Mouse (Mus musculus) liver, embryonic 12.5 days (tissue): Measurements from ENCODE around the gene Hoxc6. TPM values are rescaled to one million over a fixed set of nuclear protein-coding genes. Genes with fewer than 3 reads are reported as not detected.

Source experiments
- ATAC-seq: fragments of 200-750 bp; cut with Nextera tagmentation; 2 replicates; pipeline ENCODE4 v1.8.0; 2017; ENCODE audit warnings: moderate number of reproducible peaks, mild to moderate bottlenecking, moderate library complexity
- H3K27ac ChIP-seq: fragments of 300-500 bp; sonication (generic); 2 replicates; pipeline ENCODE4 v1.5.1; 2016; ENCODE audit warnings: mild to moderate bottlenecking
- H3K27me3 ChIP-seq: fragments of 300-500 bp; sonication (generic); replicated peaks from 2 replicates; pipeline ENCODE4 v1.6.1; 2016; ENCODE audit warnings: mild to moderate bottlenecking, moderate library complexity
- H3K36me3 ChIP-seq: fragments of 300-500 bp; sonication (generic); 2 replicates; pipeline ENCODE4 v1.6.1; 2016; ENCODE audit warnings: mild to moderate bottlenecking, moderate library complexity
- H3K4me1 ChIP-seq: fragments of 300-500 bp; sonication (generic); 2 replicates; pipeline ENCODE4 v1.6.1; 2016
- H3K4me2 ChIP-seq: fragments of 300-500 bp; sonication (generic); 2 replicates; pipeline ENCODE4 v1.6.1; 2016; ENCODE audit warnings: mild to moderate bottlenecking, moderate library complexity
- H3K4me3 ChIP-seq: fragments of 300-500 bp; sonication (generic); 2 replicates; pipeline ENCODE4 v1.5.1; 2016; ENCODE audit warnings: mild to moderate bottlenecking, moderate library complexity
- H3K9ac ChIP-seq: fragments of 300-500 bp; sonication (generic); 2 replicates; pipeline ENCODE4 v1.6.1; 2016; ENCODE audit warnings: mild to moderate bottlenecking, moderate library complexity
- H3K9me3 ChIP-seq: fragments of 300-500 bp; sonication (generic); replicated peaks from 2 replicates; pipeline ENCODE4 v1.6.1; 2016; ENCODE audit warnings: mild to moderate bottlenecking, moderate library complexity
- WGBS: fragments of 180-500 bp; shearing (Covaris S2); methylation state at CpG from one replicate; pipeline ENCODE4 v1.1.7; 2016; ENCODE audit not compliant: insufficient replicate concordance; 5-methylcytosine and 5-hydroxymethylcytosine counted together
- polyA plus RNA-seq: library from polyadenylated mRNA; unstranded; fragments of >200 nt; fragmentation: Nextera tagmentation; extraction: Ambion mirVana; gene quantifications from 2 replicates; pipeline ENCODE4 v1.2.1, GENCODE M21; 2016

Hoxc6 gene
- polyA plus RNA-seq, 1 experiment from 2014 or later = 0.17 TPM

- Histone ChIP-seq H3K27me3 (peaks cover 98% of the 10 kb centered on the region), H3K27ac (no peak overlapping the region), H3K36me3 (no peaks in the 10 kb centered on the region), H3K4me2 (no peak overlapping the region), H3K4me3 (no peak overlapping the region), H3K9me3 (no peaks in the 10 kb centered on the region), H3K4me1 (no peaks in the 10 kb centered on the region), H3K9ac (no peak overlapping the region)
- no peak for ATAC-seq
- WGBS = 0% methylated on average over 2 of the region's 2 CpGs
Observed at GRCm38 (mm10) chr15:103024131-103024530, 26.1 kb downstream of the Hoxc6 start.

GRCm38 (mm10) chr15:103027266-103028235 lies 29.5 kb downstream of the Hoxc6 start:
- WGBS = 3% methylated on average over 43 of the region's 43 CpGs
- no peak overlapping the region for H3K27ac ChIP-seq
- H3K4me2 ChIP-seq = no peak overlapping the region
- no peaks in the 10 kb centered on the region for H3K36me3 ChIP-seq
- no peak overlapping the region for H3K9ac ChIP-seq
- no peaks in the 10 kb centered on the region for H3K9me3 ChIP-seq
- no peak for ATAC-seq
- peaks cover 95% of the 10 kb centered on the region for H3K27me3 ChIP-seq
- no peaks in the 10 kb centered on the region for H3K4me1 ChIP-seq
- H3K4me3 ChIP-seq = no peak overlapping the region

GRCm38 (mm10) chr15:103028916-103029512 lies 31.0 kb downstream of the Hoxc6 start:
- H3K9ac ChIP-seq = no peak overlapping the region
- H3K36me3 ChIP-seq = no peaks in the 10 kb centered on the region
- H3K4me3 ChIP-seq = no peak overlapping the region
- WGBS = 23% methylated on average over 9 of the region's 9 CpGs
- no peaks in the 10 kb centered on the region for H3K4me1 ChIP-seq
- H3K9me3 ChIP-seq = no peaks in the 10 kb centered on the region
- ATAC-seq = no peak
- H3K27ac ChIP-seq = no peak overlapping the region
- peaks cover 95% of the 10 kb centered on the region for H3K27me3 ChIP-seq
- no peak overlapping the region for H3K4me2 ChIP-seq

GRCm38 (mm10) chr15:103030142-103030541 lies 32.1 kb downstream of the Hoxc6 start:
- peaks cover 95% of the 10 kb centered on the region for H3K27me3 ChIP-seq
- no peak overlapping the region for H3K4me2 ChIP-seq
- no peaks in the 10 kb centered on the region for H3K9me3 ChIP-seq
- no peak overlapping the region for H3K27ac ChIP-seq
- H3K4me1 ChIP-seq = no peaks in the 10 kb centered on the region
- H3K36me3 ChIP-seq = no peaks in the 10 kb centered on the region
- WGBS = 9% methylated on average over 8 of the region's 8 CpGs
- ATAC-seq = no peak
- H3K9ac ChIP-seq = no peak overlapping the region
- no peak overlapping the region for H3K4me3 ChIP-seq

DNA sequence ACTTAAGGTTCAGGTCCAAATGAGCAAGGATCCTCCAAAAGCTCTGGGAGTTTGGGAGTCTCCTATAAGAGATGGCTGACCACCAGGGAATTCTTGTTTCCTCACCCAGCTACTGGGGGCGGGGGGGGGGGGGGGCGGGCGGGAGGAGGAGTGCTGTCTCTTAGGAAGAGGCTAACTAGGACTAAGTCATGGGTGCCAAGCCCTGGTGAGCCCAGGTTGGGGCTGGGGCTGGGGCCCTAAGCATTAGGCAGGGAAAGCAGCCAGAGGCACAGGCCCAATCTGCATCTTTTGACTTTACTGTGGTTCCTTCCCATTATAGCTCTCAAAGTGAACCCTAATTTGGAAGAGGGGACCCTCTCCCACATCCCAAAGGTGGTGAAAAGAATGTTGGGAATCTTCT lies 34.1 kb downstream of the Hoxc6 start:
- H3K4me1 ChIP-seq = no peaks in the 10 kb centered on the region
- ATAC-seq = no peak
- peaks cover 96% of the 10 kb centered on the region for H3K27me3 ChIP-seq
- H3K9me3 ChIP-seq = no peaks in the 10 kb centered on the region
- H3K27ac ChIP-seq = no peak overlapping the region
- H3K36me3 ChIP-seq = no peaks in the 10 kb centered on the region
- H3K4me3 ChIP-seq = no peak overlapping the region
- H3K4me2 ChIP-seq = no peak overlapping the region
- no peak overlapping the region for H3K9ac ChIP-seq
- WGBS = 6% methylated on average over 2 of the region's 3 CpGs

GRCm38 (mm10) chr15:103032646-103033575 lies 34.9 kb downstream of the Hoxc6 start:
- Histone ChIP-seq H3K4me1 (no peaks in the 10 kb centered on the region), H3K27me3 (peaks cover 96% of the 10 kb centered on the region), H3K9me3 (no peaks in the 10 kb centered on the region), H3K9ac (no peak overlapping the region), H3K27ac (no peak overlapping the region), H3K36me3 (no peaks in the 10 kb centered on the region), H3K4me3 (no peak overlapping the region), H3K4me2 (no peak overlapping the region)
- WGBS = 4% methylated on average over 26 of the region's 26 CpGs
- ATAC-seq = no peak

- H3K9ac ChIP-seq = 0 out of 2 replicates have a peak overlapping the region, but pooled peaks have one; percentile 7
- H3K4me1 ChIP-seq = no peaks in the 10 kb centered on the region
- peaks cover 96% of the 10 kb centered on the region for H3K27me3 ChIP-seq
- H3K4me3 ChIP-seq = peak overlapping the region; percentile 41
- H3K9me3 ChIP-seq = no peaks in the 10 kb centered on the region
- ATAC-seq = no peak
- H3K27ac ChIP-seq = no peak overlapping the region
- peak overlapping the region; percentile 39 for H3K4me2 ChIP-seq
- no peaks in the 10 kb centered on the region for H3K36me3 ChIP-seq
- WGBS = 2% methylated on average over 23 of the region's 24 CpGs
Observed at GRCm38 (mm10) chr15:103034043-103034806, 36.2 kb downstream of the Hoxc6 start.

DNA sequence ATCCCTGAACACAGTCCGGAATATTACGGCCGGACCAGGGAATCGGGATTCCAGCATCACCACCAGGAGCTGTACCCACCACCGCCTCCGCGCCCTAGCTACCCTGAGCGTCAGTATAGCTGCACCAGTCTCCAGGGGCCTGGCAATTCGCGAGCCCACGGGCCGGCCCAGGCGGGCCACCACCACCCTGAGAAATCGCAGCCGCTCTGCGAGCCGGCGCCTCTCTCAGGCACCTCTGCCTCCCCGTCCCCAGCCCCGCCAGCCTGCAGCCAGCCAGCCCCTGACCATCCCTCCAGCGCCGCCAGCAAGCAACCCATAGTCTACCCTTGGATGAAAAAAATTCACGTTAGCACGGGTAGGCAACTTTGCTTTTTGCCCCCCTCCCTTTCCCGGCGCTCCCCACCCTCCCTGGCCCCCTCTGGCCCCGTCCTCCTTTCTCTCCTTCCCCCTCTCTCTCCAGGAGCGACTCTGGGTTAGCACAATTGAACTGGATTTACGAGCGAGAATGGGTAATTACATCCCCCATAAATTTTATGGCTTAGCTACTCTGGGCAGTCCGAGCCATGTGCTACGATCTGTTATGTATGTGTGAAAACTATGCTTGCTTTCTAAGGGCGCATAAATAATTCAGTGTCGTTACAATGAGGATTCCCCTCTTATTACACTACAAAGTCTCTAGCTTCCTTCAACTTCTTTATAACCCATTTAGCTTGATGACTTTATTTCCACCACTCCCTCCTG lies 36.9 kb downstream of the Hoxc6 start:
- ATAC-seq = no peak
- Histone ChIP-seq H3K4me1 (no peaks in the 10 kb centered on the region), H3K27ac (no peak overlapping the region), H3K4me2 (peak overlapping the region; percentile 39), H3K9ac (peak overlapping the region; percentile 27; the same call in 1 of the 2 replicates), H3K4me3 (peak overlapping the region; percentile 41), H3K36me3 (no peaks in the 10 kb centered on the region), H3K27me3 (peaks cover 98% of the 10 kb centered on the region), H3K9me3 (no peaks in the 10 kb centered on the region)
- 3% methylated on average over 34 of the region's 34 CpGs for WGBS

DNA sequence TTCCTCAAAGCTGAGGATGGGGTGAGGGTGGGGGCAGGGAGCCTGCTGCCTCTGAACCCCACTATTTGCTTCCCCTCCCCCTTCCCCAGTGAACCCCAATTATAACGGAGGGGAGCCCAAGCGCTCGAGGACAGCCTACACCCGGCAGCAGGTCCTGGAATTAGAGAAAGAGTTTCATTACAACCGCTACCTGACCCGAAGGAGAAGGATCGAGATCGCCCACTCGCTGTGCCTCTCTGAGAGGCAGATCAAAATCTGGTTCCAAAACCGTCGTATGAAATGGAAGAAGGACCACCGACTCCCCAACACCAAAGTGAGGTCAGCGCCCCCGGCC lies 37.5 kb downstream of the Hoxc6 start:
- H3K27ac ChIP-seq = no peak overlapping the region
- H3K4me3 ChIP-seq = peak overlapping the region; percentile 41
- peak overlapping the region; percentile 39 for H3K4me2 ChIP-seq
- 3% methylated on average over 14 of the region's 14 CpGs for WGBS
- H3K9me3 ChIP-seq = no peaks in the 10 kb centered on the region
- no peaks in the 10 kb centered on the region for H3K4me1 ChIP-seq
- no peaks in the 10 kb centered on the region for H3K36me3 ChIP-seq
- peak overlapping the region; percentile 27; the same call in 1 of the 2 replicates for H3K9ac ChIP-seq
- no peak for ATAC-seq
- peaks cover 98% of the 10 kb centered on the region for H3K27me3 ChIP-seq

- no peak for ATAC-seq
- H3K4me3 ChIP-seq = no peak overlapping the region
- H3K36me3 ChIP-seq = no peaks in the 10 kb centered on the region
- no peak overlapping the region for H3K27ac ChIP-seq
- no peak overlapping the region for H3K4me2 ChIP-seq
- no peak overlapping the region for H3K9ac ChIP-seq
- WGBS = 11% methylated on average over 1 of the region's 1 CpGs
- H3K9me3 ChIP-seq = no peaks in the 10 kb centered on the region
- no peaks in the 10 kb centered on the region for H3K4me1 ChIP-seq
- H3K27me3 ChIP-seq = peaks cover 100% of the 10 kb centered on the region
Observed at GRCm38 (mm10) chr15:103037579-103037978, 39.5 kb downstream of the Hoxc6 start.
